Mouse (Mus musculus) adrenal gland, postnatal 36 days (tissue): ENCODE measurements at regions not wholly inside any gene's neighbourhood (a gene's known extent, or its start where the extent isn't known, plus 50 kb on each side); places are given as distances from the start of the nearest gene placed in this dataset.

Experiments
- DNase-seq, 2 experiments: peaks; one replicate each; pipeline ENCODE4 v3.0.0; 2021; ENCODE audit warnings: mixed read lengths in 1 of 2

GRCm38 (mm10) chr14:80083724-80084123 is 99.8 kb downstream of the Olfm4 start:
- no peak for DNase-seq

- no peak for DNase-seq
These were observed 113.4 kb downstream of the Olfm4 start for GRCm38 (mm10) chr14:80097238-80097637.

GRCm38 (mm10) chr14:80113115-80113687 is 129.3 kb downstream of the Olfm4 start:
- DNase-seq = no peak

- DNase-seq = no peak
These were observed 130.4 kb downstream of the Olfm4 start for GRCm38 (mm10) chr14:80114326-80114725.

GRCm38 (mm10) chr14:80125156-80125555 is 141.3 kb downstream of the Olfm4 start:
- DNase-seq = no peak

- DNase-seq = no peak
These were observed 144.3 kb downstream of the Olfm4 start for GRCm38 (mm10) chr14:80128181-80128580.

GRCm38 (mm10) chr14:80137541-80137940 is 153.7 kb downstream of the Olfm4 start:
- DNase-seq = no peak

- no peak for DNase-seq
These were observed 155.3 kb downstream of the Olfm4 start for GRCm38 (mm10) chr14:80138991-80139791.

- DNase-seq = peak; percentile 1 to 13
These were observed 173.1 kb downstream of the Olfm4 start for GRCm38 (mm10) chr14:80157002-80157401.

GRCm38 (mm10) chr14:80169211-80169610 is 185.3 kb downstream of the Olfm4 start:
- no peak for DNase-seq

GRCm38 (mm10) chr14:80170450-80171180 is 186.7 kb downstream of the Olfm4 start:
- no peak for DNase-seq

- DNase-seq = no peak
These were observed 189.1 kb downstream of the Olfm4 start for GRCm38 (mm10) chr14:80172799-80173484.

GRCm38 (mm10) chr14:80176464-80176863 is 192.6 kb downstream of the Olfm4 start:
- DNase-seq = no peak

- DNase-seq = no peak
These were observed 211.2 kb downstream of the Olfm4 start for GRCm38 (mm10) chr14:80195041-80195440.

GRCm38 (mm10) chr14:80212916-80213315 is 229.0 kb downstream of the Olfm4 start:
- DNase-seq = no peak

GRCm38 (mm10) chr14:80213666-80214065 is 229.8 kb downstream of the Olfm4 start:
- no peak for DNase-seq

GRCm38 (mm10) chr14:80215960-80216552 is 232.2 kb downstream of the Olfm4 start:
- peak; percentile 54 to 69 for DNase-seq

- DNase-seq = no peak
These were observed 248.2 kb downstream of the Olfm4 start for GRCm38 (mm10) chr14:80232066-80232465.

- DNase-seq = no peak
These were observed 249.1 kb downstream of the Olfm4 start for GRCm38 (mm10) chr14:80232976-80233375.

- DNase-seq = no peak
These were observed 253.3 kb downstream of the Olfm4 start for GRCm38 (mm10) chr14:80237136-80237535.

- no peak for DNase-seq
These were observed 253.7 kb downstream of the Olfm4 start for GRCm38 (mm10) chr14:80237552-80237951.
